Mouse (Mus musculus) testis, postnatal 10 days (tissue): ENCODE results near the gene Pcp4.

Experiments
- DNase-seq: peaks from one replicate; pipeline ENCODE4 v3.0.0; 2021; ENCODE audit warnings: low spot score

The Pcp4 gene

DNA sequence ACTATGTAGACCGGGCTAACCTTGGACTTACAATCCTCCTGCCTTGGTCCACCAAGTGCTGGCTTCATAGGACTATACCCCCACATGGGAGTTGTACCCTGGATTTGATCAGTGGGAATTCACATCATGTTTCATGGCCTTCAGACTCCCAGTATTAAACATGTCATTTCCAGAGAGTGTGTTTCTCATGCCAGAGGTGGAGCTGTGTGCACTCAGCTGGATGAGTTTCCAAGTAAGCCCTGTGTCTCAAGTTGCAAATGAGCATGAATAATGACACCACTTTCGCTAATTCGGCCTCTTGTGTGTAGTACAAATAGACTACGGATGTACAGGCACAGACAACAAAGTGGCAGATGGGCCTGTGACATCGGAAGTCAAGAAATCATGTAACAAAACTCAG is 20.6 kb downstream of the Pcp4 start:
- no peak for DNase-seq

DNA sequence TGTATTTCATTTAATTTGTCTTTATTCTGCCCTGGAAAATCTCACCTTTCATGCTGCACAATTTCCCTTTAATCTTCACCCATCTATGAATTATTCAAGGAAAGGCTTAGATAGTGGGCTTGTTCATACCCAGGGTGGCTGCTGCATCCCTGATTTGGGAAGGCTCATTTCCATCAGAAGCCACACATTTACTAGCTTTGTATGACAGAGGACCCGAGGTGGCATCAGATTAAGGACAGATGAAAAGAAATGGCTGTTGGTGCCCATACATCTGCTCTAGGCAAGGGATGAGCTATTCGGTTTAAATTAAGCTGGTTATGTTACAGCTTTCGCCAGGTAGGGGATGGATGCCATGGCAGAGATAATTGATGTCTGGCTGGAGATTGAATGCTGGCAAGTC is 24.1 kb downstream of the Pcp4 start:
- DNase-seq, result no peak

- DNase-seq, result no peak
Observed at GRCm38 (mm10) chr16:96494079-96494478, 26.7 kb downstream of the Pcp4 start.

GRCm38 (mm10) chr16:96498951-96499350 is 31.5 kb downstream of the Pcp4 start:
- DNase-seq, result no peak

GRCm38 (mm10) chr16:96501241-96501640 is 33.8 kb downstream of the Pcp4 start:
- DNase-seq, result no peak

- no peak for DNase-seq
Observed at GRCm38 (mm10) chr16:96502586-96502985, 35.2 kb downstream of the Pcp4 start.

DNA sequence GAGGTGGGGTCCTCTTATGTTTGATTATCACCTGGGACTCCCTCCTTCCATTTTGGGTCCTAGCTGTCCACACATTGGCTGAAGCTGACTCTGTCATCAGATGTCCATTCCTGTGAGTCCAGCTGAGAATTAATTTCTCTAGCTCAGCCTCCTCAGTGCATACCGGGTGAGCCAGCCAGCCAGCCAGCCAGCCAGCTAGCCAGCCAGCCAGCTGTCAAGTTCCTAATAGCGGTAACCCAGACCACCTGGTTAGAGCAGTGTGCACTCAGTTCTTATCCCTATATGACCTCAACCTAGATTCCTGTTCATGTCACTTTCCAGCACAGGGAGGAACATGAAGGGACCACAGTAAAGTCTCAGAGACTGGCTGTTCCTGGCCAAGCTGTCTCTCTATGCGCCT is 47.1 kb downstream of the Pcp4 start:
- no peak for DNase-seq

DNA sequence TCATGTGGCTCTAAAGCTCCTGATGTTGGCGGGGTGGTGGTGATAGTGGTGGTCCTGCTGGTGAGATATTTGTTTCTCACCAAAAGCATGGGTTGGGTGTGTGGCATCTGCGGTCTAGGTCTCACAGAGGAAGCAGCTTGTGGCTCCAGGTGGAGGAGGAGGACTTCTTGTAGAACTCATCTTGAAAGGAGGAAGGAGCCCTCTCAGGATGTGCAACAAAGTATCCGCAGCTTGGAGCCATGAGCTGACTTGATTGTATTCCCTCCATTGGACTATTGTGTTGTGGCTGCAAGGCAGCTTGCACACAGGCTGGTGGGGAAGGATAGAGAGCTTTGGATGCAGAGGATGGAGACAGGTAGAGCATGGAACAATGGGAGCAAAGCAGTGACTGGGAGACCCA is 60.1 kb downstream of the Pcp4 start:
- no peak for DNase-seq

DNA sequence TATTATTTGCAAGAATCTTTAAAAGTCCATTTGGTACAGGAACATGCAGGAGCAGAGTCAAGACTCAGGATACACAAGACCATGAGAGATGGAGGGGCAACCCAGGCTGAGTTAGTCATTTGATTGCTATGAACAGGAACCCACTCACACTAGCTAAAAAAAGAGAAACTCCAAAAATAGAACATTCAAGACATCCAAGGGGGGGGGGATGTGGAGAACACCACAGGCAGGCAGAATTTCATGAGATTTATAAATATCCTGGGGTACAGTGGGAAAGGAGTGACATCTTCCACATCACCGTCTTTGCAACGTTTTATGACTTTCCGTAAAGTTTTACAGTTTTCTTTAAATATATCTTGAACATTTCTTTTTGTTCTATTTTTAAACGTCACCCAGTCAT is 61.1 kb downstream of the Pcp4 start:
- no peak for DNase-seq

GRCm38 (mm10) chr16:96529896-96530568 is 62.6 kb downstream of the Pcp4 start:
- DNase-seq, result no peak

GRCm38 (mm10) chr16:96530569-96530898 is 63.1 kb downstream of the Pcp4 start:
- DNase-seq, result no peak

DNA sequence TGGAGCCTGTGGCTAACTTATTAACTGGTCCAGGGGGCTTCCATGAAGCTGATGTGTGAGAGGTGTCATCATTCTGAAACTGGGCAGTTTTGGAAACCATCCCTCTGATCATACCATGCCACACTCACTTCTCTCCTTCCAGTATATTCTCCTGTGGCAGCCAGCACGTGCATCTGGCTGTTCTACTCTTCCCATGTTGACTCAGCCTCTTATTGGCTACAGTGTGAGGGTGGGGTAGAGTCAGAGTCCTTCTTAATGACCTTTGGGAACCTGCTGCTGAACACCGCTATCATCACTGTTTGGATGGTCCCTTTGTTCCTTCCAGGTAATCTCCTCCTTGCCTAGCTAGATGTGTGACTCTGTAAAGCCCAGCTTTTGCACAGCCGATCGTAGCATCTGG is 63.6 kb downstream of the Pcp4 start:
- no peak for DNase-seq

- no peak for DNase-seq
Observed at GRCm38 (mm10) chr16:96533710-96534109, 66.3 kb downstream of the Pcp4 start.

DNA sequence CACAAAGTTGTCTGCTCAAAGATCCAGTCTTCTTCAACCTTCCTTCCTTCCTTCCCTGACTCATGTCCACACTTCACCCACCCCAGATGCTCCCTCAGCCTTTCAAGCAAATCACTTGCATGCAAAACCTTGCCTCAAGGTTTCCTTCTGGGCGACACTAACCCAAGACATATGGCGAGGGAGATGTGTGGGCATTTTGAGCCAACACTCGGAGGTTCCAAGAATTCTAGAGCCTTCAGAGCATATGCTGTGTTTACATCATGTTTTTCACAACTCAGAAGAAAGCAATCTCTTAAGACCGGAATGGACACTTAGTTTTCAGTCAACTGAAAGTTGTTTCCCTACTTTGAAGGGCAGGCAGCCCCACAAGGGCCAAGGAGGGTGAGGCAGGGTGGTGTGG is 67.9 kb downstream of the Pcp4 start:
- DNase-seq, result no peak

DNA sequence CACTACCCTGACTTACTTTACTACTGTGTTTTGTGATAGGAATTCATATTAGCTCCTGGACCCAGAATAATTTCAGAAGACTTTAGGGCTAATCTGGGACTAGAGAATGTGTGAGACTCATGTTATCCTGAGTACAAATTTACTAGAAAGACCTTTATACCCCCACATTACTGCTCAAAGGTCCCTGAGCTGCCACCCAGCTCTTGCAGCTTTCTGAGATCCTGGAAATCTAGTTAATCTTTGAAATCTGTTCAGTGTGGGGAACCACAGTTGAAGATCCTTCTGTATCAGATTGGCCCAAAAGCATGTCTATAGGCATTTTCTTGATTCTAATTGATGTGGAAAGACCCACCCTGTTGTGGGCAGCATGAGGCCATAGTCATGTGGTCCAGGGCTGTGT is 69.0 kb downstream of the Pcp4 start:
- DNase-seq, result no peak

- DNase-seq, result no peak
Observed at GRCm38 (mm10) chr16:96539091-96539490, 71.7 kb downstream of the Pcp4 start.

- DNase-seq, result no peak
Observed at GRCm38 (mm10) chr16:96541056-96541455, 73.7 kb downstream of the Pcp4 start.

DNA sequence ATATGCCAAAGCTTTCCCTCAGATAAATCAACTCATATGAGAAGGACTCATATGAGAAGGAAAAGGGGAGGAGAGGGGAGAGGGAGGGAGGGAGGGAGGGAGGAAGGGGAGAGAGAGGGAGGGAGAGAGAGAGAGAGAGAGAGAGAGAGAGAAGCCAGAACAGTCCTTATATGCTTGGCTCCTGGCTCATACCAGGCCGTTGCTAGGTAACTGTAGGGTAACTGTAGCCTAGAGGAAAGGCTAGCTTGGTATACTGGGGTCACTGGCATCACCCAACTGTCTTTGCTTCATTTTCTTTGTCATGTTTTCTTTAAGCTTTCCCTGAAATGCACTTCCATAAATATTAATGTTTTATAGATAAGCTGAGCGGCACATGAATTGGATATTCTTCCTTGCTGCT is 85.3 kb downstream of the Pcp4 start:
- DNase-seq, result no peak

DNA sequence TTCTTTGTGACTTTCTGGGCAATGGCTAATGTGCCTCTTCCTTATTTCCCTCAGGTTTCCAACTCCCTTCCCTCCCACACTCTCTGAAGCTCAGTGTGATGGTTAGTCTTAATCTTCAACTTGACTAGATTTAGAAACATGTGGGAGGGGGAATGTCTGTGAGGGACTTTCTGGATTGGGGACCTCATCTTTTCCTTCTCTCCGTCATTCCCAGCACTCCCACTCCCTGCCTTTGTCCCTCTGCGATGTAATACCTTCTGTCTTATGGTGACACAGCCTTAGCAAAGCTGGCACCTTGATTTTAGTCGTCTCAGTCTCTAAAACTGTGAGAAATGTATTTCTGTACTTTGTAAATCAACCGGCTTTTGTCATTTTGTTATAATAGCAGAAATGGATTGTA is 88.0 kb downstream of the Pcp4 start:
- DNase-seq, result no peak

DNA sequence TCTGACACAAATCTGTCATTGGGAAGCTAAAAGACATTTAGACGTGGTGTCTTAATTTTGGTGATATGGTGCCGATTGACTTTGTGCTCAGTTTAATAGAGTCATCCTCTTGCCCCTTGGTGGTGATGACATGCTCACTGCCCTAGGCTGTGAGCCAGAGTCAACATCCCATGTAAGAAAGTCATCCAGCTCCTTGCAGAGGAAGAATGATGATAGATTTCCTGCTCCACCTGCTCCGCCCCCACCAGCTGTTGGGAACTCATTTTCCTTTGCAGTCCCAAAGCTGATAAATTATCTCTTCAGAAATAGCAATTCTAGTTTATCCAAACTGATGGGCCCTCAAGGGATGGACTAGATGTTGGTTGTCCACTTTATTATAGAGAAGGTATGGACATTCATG is 89.2 kb downstream of the Pcp4 start:
- no peak for DNase-seq

GRCm38 (mm10) chr16:96558341-96558740 is 90.9 kb downstream of the Pcp4 start:
- no peak for DNase-seq

- no peak for DNase-seq
Observed at GRCm38 (mm10) chr16:96559796-96560195, 92.4 kb downstream of the Pcp4 start.

DNA sequence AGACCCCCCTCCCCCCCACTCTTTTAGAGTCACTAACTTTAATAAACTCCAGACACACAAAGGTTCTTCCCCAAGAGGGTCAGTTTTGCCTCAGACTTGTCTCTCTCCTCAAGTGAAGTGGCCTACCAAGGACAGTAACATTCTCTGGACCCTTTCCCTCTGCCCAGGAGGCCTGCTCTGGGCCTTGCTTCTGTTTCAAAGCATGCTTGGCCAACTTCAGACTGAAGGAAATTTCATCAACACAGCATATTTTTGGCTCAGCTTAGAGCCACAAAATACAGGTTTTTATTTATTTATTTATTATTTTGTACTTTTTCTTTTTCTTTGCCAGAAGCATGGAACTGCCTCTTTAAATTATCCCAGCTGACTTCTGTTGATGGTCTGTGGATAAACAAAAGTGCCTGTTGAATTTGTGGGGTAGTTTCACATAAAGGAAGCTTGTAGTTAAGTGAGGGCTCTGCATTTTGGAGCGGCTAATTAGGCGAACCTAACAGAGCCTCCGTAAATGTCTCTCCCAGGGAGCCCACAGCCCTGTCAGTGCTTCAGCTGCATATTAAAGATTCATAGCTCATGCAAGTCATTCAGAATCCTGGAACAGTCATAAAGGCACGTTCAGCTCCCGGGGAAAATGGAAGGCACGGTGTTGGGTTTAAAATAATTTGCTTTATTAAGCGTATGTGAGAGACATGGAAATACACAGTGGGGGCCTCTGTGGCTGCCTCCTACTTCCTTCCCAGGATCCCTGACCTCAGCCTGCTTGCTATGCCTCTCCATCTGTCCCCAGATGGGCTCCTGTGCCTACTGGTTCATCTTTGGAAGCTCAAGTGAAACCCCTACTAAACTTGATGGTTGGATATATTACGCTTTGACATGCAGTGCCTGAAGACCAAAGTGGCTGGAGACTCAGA is 96.2 kb downstream of the Pcp4 start:
- DNase-seq, result no peak

- no peak for DNase-seq
Observed at GRCm38 (mm10) chr16:96567428-96567827, 100.0 kb downstream of the Pcp4 start.
